Mouse (Mus musculus) intestine, postnatal 0 days (tissue): ENCODE results near the gene Dennd2a. TPM values are rescaled to one million over a fixed set of nuclear protein-coding genes. Genes with fewer than 3 reads are reported as not detected.
A peak's percentile ranks its signal among the peaks of the same experiment; 100 is the strongest.

Experiments
- ATAC-seq: fragments of 200-750 bp; cut with Nextera tagmentation; 2 replicates; pipeline ENCODE4 v1.8.0; 2017; ENCODE audit warnings: mild to moderate bottlenecking, moderate TSS enrichment, moderate library complexity
- H3K27ac ChIP-seq: fragments of 300-500 bp; sonication (generic); 2 replicates; pipeline ENCODE4 v1.5.1; 2014; ENCODE audit warnings: mild to moderate bottlenecking, low read depth, low read length, moderate library complexity
- H3K27me3 ChIP-seq: fragments of 300-500 bp; sonication (generic); replicated peaks from 2 replicates; pipeline ENCODE4 v1.6.1; 2014; ENCODE audit warnings: low read length, mixed read lengths; ENCODE audit not compliant: control insufficient read depth, insufficient read depth
- H3K36me3 ChIP-seq: fragments of 300-500 bp; sonication (generic); 2 replicates; pipeline ENCODE4 v1.6.1; 2014; ENCODE audit warnings: mild to moderate bottlenecking, moderate library complexity; ENCODE audit not compliant: control insufficient read depth, insufficient read depth
- H3K4me1 ChIP-seq: fragments of 300-500 bp; sonication (generic); replicated peaks from 2 replicates; pipeline ENCODE4 v1.6.1; 2014; ENCODE audit warnings: antibody characterized with exemption, low read length, mixed read lengths; ENCODE audit not compliant: control insufficient read depth, insufficient read depth
- H3K4me2 ChIP-seq: fragments of 300-500 bp; sonication (generic); replicated peaks from 2 replicates; pipeline ENCODE4 v1.6.1; 2014; ENCODE audit warnings: low read depth, mild to moderate bottlenecking, moderate library complexity
- H3K4me3 ChIP-seq: fragments of 300-500 bp; sonication (generic); 2 replicates; pipeline ENCODE4 v1.5.1; 2014; ENCODE audit warnings: low read depth, low read length
- H3K9ac ChIP-seq: fragments of 300-500 bp; sonication (generic); 2 replicates; pipeline ENCODE4 v1.6.1; 2014; ENCODE audit warnings: mild to moderate bottlenecking, low read depth, low read length
- H3K9me3 ChIP-seq: fragments of 300-500 bp; sonication (generic); 2 replicates; pipeline ENCODE4 v1.6.1; 2016; ENCODE audit warnings: mixed run types; ENCODE audit not compliant: control insufficient read depth
- CTCF ChIP-seq: sonication (generic); IDR thresholded peaks from 2 replicates; pipeline ENCODE4 v1.5.1; 2016; ENCODE audit warnings: low read depth, mild to moderate bottlenecking, control low read depth, antibody characterized with exemption, moderate library complexity
- WGBS: fragments of 180-500 bp; shearing (Covaris S2); extraction: QIAGEN DNeasy Blood & Tissue Kit; methylation state at CpG from one replicate; pipeline ENCODE4 v1.1.7; 2014; 5-methylcytosine and 5-hydroxymethylcytosine counted together
- polyA plus RNA-seq: library from polyadenylated mRNA; unstranded; fragments of >200 nt; fragmentation: Nextera tagmentation; extraction: Ambion mirVana; gene quantifications from 2 replicates; pipeline ENCODE4 v1.2.1, GENCODE M21; 2015

Gene Dennd2a
- polyA plus RNA-seq, 1 experiment from 2014 or later, result 3.8 TPM

GRCm38 (mm10) chr6:39470076-39470475, 87.6 kb downstream of the Dennd2a start:
- Histone ChIP-seq H3K4me2 (no peak overlapping the region), H3K36me3 (no peaks in the 10 kb centered on the region; the same call in 1 of the 2 replicates), H3K9me3 (no peaks in the 10 kb centered on the region), H3K9ac (no peak overlapping the region), H3K4me1 (no peaks in the 10 kb centered on the region), H3K27ac (no peak overlapping the region), H3K27me3 (no peaks in the 10 kb centered on the region), H3K4me3 (no peak overlapping the region)
- ATAC-seq, result no peak
- TF ChIP-seq CTCF, result no peak
- WGBS, result 93% methylated on average over 14 of the region's 14 CpGs

GRCm38 (mm10) chr6:39469427-39469826, 88.2 kb downstream of the Dennd2a start:
- Histone ChIP-seq H3K36me3 (no peaks in the 10 kb centered on the region; the same call in 1 of the 2 replicates), H3K27ac (no peak overlapping the region), H3K4me3 (no peak overlapping the region), H3K9ac (no peak overlapping the region), H3K27me3 (no peaks in the 10 kb centered on the region), H3K4me1 (no peaks in the 10 kb centered on the region), H3K9me3 (no peaks in the 10 kb centered on the region), H3K4me2 (no peak overlapping the region)
- no peak for TF ChIP-seq CTCF
- WGBS, result 83% methylated on average over 5 of the region's 5 CpGs
- no peak for ATAC-seq

- ATAC-seq, result peak; percentile 43; the same call in 1 of the 2 replicates
- TF ChIP-seq CTCF, result peak; percentile 94
- Histone ChIP-seq H3K4me3 (no peak overlapping the region), H3K9me3 (no peaks in the 10 kb centered on the region), H3K27ac (no peak overlapping the region), H3K4me2 (peak overlapping the region; percentile 44), H3K4me1 (no peaks in the 10 kb centered on the region; the same call in 1 of the 2 replicates), H3K9ac (no peak overlapping the region), H3K27me3 (no peaks in the 10 kb centered on the region), H3K36me3 (no peaks in the 10 kb centered on the region; the same call in 1 of the 2 replicates)
- 46% methylated on average over 16 of the region's 16 CpGs for WGBS
These were observed 94.8 kb downstream of the Dennd2a start for GRCm38 (mm10) chr6:39462621-39463538.

GRCm38 (mm10) chr6:39460040-39460439, 97.6 kb downstream of the Dennd2a start:
- H3K4me1 ChIP-seq, result no peaks in the 10 kb centered on the region; the same call in 1 of the 2 replicates
- H3K36me3 ChIP-seq, result no peaks in the 10 kb centered on the region; the same call in 1 of the 2 replicates
- H3K27ac ChIP-seq, result no peak overlapping the region
- H3K27me3 ChIP-seq, result no peaks in the 10 kb centered on the region
- TF ChIP-seq CTCF, result peak; percentile 34; the same call in 1 of the 2 replicates
- 93% methylated on average over 11 of the region's 11 CpGs for WGBS
- no peaks in the 10 kb centered on the region for H3K9me3 ChIP-seq
- no peak overlapping the region for H3K9ac ChIP-seq
- no peak overlapping the region for H3K4me3 ChIP-seq
- no peak overlapping the region for H3K4me2 ChIP-seq
- ATAC-seq, result no peak

GRCm38 (mm10) chr6:39455339-39456160, 102.1 kb downstream of the Dennd2a start:
- TF ChIP-seq CTCF, result no peak
- Histone ChIP-seq H3K9me3 (no peaks in the 10 kb centered on the region), H3K4me1 (no peaks in the 10 kb centered on the region), H3K36me3 (no peaks in the 10 kb centered on the region; the same call in 1 of the 2 replicates), H3K4me3 (no peak overlapping the region), H3K27ac (peak overlapping the region; percentile 17; the same call in 1 of the 2 replicates), H3K4me2 (peak overlapping the region; percentile 10), H3K9ac (no peak overlapping the region), H3K27me3 (no peaks in the 10 kb centered on the region)
- peak; percentile 83 for ATAC-seq
- WGBS, result 27% methylated on average over 8 of the region's 8 CpGs

- no peaks in the 10 kb centered on the region for H3K4me1 ChIP-seq
- H3K36me3 ChIP-seq, result no peaks in the 10 kb centered on the region
- H3K9ac ChIP-seq, result no peak overlapping the region
- no peaks in the 10 kb centered on the region for H3K9me3 ChIP-seq
- H3K27me3 ChIP-seq, result no peaks in the 10 kb centered on the region
- WGBS, result 53% methylated on average over 2 of the region's 2 CpGs
- H3K27ac ChIP-seq, result no peak overlapping the region
- no peak for TF ChIP-seq CTCF
- ATAC-seq, result no peak
- no peak overlapping the region for H3K4me2 ChIP-seq
- no peak overlapping the region for H3K4me3 ChIP-seq
These were observed 103.1 kb downstream of the Dennd2a start for GRCm38 (mm10) chr6:39454616-39455015.
